Mouse (Mus musculus): ENCODE data around the gene Sh3bp1.

Gene Sh3bp1

DNA sequence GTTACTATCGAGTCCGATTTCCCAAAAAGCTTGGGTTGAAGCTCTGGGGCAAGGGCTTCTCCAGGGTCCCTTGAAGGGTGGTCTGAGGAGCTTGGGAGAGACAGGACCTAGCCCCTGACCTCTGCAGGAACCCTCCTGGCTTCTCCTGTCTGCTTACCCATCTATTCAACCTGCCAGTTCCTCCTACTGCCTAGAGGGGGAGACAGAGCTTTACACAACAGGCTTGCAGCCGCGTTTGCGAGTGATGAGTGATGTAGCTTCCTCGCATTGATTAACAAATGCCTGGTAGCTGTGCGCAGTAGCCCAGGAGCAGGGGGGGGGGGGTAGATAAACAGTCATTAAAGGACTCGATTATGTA lies 16.1 kb downstream of the Sh3bp1 start:
- peak; percentile 77 for DNase-seq (ENCODE audit: low read depth, low spot score)

DNA sequence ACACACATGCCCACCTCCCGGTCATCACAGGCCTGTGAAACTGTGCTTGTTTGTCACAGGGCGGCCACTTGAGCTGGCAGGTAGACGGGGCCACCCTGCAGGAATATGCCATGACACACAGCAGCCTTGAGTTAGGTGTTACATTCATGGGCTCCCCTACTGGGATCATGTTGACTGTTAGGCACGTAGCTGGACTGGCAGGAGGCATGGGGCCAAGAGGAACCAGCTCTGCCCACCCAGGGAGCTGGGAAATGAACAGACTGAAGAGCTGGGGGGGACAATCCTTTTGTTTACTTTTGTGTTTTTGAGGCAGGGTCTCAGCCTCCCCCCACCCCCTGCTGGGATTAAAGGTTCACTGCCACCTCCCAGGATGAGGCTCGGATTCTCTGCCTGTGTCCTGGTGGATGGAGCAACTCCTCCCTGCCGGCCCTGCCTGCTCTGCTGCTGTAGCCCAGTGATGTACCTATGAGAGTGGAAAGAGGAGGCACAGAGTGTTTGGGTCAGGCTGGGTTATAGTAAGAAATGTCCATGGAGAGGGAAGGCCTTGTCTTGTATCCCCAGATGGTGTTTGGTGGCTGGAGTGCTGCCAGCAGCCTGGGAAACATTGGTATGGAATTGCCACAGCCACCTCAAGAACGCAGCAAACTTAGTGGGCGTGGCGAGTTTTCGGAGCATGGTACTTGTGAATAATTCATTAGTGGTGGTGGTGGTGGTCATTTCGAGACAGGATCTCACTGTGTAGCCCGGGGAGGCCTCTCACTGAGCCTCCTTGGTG lies 16.7 kb downstream of the Sh3bp1 start:
- no peak for DNase-seq (ENCODE audit: low read depth, low spot score)

DNA sequence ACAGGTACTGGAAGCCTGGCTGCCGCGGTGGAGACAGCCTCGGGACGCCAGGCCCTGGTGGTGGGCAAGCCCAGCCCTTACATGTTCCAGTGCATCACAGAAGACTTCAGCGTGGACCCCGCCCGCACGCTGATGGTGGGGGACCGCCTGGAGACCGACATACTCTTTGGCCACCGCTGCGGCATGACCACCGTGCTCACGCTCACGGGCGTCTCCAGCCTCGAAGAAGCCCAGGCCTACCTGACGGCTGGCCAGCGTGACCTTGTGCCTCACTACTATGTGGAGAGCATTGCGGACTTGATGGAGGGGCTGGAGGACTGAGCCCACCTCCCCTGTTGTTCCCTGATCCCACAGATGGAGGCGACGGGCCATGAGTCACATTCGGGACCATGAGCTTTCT lies 18.6 kb downstream of the Sh3bp1 start:
- DNase-seq (ENCODE audit: low read depth, low spot score), result no peak

DNA sequence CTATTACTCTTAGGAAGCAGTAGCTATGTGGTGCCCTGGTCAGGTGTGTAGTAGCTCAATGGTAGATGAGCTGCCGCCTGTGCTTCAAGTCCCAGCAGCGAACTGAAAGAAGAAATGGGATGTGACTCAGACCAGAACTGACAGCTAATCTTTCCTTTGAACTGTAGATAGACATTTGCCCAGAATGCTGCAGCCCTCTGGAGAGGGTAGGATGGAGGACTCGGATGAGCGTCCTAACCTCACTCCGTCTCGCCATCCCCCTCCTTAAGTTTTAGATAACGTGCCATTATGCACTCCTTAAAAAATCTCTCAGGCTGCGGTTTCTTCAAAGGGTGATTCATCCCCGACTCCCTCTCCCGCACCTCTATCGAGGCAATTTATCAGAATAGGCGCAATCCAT lies 20.3 kb downstream of the Sh3bp1 start:
- DNase-seq (ENCODE audit: low read depth, low spot score), result no peak

DNA sequence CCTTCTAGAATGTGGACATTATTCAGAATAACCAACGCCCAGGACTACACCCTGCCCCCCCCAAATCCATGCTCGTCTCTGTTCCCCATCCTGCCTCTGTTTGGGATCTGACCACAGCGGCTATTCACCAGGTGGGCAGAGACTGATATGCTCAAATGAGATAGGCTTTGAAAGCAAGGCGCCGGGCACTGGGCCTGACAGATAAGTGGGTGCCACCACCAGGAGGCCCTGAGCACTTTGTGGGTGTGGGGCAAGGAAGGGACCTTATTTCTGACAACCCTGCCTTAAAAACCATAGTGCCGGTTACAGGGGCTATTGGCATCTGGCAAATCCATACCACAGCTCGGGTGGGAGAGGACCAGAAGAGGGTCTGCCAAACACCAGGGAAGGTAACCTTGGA lies 23.1 kb downstream of the Sh3bp1 start:
- DNase-seq (ENCODE audit: low read depth, low spot score), result no peak

DNA sequence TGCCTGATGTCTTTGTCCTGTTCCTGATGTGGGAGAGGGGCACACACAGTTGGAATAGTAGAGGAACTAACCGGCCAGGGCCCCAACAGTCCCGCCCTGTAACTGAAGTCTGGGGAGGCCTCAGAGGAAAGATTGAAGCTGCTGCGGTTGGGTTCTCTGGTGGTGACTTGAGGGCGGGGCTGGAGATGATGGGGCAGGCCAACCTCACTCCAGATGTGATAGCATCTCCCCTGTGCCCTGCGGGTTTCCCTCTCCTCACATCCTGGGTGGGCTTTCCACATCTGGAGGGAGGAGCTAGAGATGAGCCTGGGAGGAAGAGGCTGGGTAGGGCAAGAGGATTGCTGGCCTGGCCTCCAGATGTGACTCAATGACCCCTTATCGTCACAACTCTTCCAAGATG lies 24.0 kb downstream of the Sh3bp1 start:
- no peak for DNase-seq (ENCODE audit: low read depth, low spot score)

DNA sequence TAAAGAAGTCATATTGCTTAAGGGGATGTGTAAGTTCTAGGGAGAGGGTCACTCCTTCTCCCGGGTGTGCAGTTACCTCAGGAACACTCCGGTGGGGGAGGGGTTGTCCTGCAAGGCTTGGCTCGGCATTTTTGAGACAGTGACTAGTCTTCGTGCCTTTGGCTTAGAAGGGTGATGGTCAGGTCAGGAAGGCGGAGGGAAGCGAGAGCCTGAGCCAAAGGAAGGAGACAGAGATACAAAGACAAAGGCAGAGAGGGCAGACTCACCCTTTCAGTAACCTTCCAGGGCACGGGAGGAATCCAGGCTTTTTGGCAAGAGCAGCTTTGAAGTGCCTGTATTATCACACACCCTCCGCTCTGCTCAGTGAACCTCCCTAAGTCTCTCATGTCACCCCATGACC lies 25.6 kb downstream of the Sh3bp1 start:
- DNase-seq (ENCODE audit: low read depth, low spot score), result no peak

DNA sequence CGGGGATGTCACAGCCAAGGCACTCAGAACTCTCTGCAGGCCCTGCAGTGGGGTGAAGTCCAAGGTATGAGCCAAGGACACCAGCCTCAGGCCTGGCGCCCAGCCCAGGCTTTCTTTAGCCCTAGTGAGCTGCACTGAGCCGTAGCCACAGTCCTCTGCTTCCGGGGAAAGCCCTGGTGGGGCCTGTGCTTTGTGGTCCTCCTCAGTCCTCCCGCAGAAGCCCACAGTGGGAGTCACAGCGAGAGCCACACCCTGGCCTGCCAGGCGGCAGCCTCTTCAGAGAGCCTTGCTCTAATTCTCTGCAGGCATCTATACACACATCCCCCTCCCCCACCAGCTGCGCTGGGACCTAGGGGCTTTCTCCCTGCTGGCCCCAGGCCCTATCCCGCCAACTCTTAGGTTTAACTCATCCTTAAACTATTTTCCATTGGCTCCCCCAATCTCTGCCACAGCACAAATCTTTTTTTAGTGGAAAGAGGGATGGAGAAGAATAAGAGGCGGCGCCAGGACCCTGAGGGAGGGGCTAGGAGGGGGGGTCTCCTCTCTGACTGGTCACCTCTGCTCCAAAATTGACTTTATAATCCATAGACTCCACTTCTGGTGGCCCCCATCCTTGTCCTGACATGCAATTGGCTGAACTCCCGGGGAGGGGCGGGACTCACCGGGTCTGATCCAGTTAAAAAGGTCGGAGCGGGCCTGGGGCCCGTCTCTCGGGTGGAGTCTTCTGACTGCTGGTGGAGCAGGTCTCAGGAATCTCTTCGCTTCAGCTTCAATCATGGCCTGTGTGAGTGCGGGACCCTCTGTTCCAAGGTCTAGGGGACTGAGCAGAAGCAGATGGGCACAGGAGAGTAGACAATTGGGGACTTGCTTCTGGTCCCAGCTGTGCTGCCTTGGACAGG lies 26.7 kb downstream of the Sh3bp1 start, which contains the start of gene Lgals1:
Lgals1 (plus strand) TSS at position 705 of the 899 bp plus-strand sequence.
- DNase-seq (ENCODE audit: low read depth, low spot score), result peak; percentile 90

DNA sequence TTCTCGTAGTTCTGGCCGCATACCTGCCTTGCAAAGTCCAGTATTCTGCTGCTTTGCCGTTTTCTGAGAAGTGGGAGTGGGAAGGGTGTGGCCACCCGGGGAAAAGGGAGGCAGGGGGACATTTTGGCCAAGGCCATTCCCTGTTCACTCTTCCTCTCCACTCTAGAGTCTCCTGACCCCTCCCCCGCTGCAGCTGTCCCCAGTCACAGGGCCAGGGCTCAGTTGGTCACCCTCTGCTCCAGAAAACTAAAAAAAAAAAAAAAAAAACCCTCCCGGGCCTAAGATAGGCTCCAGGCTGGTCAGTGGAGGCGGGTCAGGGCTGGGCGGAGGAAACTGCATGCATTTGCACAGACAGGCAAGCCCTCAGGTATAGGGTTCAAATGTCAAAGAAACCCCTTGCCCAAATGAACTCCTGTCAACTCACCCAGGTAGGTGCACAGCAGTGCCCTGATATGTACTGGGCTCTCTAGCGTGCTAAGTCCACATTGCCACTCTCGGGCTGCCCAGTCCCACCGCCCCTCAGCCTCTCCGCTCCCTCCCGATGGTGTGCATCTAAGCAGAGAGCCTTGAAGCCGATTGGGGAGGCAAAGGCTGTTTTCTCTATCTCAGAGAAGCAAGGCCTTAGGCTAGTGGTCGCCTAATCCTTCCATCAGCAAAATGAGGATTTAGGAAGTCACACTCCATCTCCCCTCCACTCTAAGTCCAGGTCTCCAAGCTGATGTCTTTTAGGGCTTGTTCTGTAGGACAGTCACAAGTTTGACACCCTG lies 27.6 kb downstream of the Sh3bp1 start:
- DNase-seq (ENCODE audit: low read depth, low spot score), result no peak

DNA sequence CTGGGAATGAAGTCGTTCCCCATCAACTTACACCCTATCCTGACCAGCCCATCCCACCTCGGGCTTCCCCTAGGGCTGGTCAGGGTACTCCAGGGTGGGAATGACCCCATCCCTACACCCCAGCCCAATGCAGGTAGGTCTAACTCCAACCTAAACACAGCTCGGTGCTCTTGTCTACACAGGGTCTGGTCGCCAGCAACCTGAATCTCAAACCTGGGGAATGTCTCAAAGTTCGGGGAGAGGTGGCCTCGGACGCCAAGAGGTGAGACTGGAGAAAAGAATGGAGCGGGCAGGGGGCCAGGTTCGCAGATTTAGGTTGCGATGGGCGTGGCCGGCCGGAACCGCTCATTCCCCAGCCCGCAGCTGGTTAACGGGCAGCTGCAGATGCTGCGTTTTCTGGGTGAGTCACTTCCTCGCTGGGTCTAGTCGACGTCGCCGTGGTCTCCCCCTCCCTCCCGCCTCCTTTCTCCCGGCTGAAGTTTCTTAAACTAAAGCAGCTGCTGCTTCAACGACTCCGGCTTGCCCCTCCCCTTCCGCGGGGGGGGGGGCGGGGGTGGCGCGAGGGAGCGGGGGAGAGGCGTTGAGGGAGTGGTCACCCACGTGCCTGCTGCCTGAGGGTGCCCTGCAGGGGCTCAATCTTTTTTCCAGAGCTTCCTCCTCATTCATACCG lies 28.4 kb downstream of the Sh3bp1 start:
- peak; percentile 93 for DNase-seq (ENCODE audit: low read depth, low spot score)

DNA sequence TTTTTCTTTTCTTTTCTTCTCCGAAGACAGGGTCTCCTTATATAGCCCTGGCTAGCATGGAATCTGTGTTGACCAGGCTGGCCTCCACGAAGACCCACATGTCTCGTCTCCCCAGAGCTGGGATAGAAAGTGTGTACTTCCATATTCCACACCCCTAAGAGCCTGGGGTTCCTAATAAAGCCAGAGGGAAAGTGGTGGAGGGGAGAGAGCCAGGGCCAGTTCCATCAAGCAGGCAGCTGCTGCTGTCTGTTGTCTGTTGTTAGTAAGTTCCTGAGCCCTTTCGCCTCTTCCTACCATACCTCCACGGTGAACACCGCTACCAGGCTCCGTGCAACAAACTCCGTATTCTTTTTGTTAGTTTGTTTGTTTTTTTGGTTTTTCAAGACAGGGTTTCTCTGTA lies 29.0 kb downstream of the Sh3bp1 start:
- no peak for DNase-seq (ENCODE audit: low read depth, low spot score)

DNA sequence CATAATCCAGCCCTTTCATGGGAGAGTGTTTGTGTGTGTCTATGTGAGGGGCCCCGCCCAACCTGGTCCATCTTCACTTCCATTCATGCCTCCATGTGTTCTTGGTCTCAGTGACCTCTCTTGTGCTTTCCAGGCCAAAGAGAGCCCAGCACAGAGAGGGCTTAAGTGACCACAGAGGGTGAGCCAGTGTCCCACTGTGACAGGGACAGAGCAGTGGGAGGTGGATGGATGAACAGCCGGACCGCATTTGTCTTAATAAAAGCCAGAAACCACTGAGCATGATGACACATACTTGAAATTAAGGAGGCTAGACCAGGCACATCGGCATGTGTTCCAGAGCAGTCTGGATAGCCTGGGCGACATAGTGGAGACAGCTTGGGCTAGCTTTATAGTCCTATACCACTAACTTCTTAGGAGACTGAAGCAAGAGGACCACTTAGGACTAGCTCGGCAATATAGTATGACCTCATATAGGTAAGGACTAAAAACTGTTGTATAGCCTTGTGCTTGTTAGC lies 30.7 kb downstream of the Sh3bp1 start:
- DNase-seq (ENCODE audit: low read depth, low spot score), result no peak

DNA sequence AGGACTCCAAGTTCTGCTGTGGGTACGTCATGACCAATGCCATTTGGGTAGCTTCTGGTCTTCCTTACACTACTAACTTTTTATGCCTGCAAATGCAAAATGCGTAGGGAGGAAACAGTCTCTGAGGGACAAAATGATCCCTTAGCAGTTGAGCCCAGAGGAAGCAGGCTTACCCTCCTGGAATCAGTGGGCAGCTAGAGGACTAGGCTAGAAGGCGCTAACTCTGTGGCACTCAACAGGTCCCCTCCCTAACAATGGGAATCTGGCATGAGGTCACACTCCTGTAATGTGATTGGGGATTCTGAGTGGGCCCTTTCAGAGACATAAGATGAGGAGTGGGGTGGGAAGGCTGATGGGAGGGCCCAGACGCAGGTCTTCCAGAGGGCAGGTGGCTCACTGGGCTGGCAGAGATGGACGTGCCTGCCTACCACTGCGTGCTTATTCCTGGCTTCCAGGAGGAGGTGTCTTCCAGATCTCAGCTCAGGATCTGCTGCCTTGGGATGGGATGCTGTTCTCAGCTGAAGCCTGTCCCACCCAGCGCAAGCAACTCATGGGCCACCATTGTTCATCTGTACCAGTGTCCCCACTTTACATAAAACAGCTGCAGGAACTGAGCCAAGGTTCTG lies 31.3 kb downstream of the Sh3bp1 start:
- DNase-seq (ENCODE audit: low read depth, low spot score), result no peak

DNA sequence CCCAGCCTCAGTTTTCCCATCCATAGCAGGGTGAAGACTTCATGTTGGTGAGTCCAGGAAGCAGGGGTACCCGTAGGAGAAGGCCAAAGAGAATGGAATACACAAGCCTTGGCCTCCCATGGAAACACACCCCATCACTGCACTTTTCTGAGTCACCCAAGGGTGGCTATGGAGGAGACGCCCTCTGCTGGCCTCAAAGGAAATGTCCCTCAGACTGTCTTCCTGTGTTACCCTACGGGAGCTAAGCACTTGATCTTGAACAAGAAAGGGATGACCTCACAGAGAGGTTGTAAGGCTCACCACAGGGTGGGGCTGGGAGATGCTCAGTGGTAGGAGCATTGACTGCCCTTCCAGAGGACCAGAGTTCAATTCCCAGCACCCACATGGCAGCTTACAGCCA lies 32.0 kb downstream of the Sh3bp1 start:
- DNase-seq (ENCODE audit: low read depth, low spot score), result no peak

DNA sequence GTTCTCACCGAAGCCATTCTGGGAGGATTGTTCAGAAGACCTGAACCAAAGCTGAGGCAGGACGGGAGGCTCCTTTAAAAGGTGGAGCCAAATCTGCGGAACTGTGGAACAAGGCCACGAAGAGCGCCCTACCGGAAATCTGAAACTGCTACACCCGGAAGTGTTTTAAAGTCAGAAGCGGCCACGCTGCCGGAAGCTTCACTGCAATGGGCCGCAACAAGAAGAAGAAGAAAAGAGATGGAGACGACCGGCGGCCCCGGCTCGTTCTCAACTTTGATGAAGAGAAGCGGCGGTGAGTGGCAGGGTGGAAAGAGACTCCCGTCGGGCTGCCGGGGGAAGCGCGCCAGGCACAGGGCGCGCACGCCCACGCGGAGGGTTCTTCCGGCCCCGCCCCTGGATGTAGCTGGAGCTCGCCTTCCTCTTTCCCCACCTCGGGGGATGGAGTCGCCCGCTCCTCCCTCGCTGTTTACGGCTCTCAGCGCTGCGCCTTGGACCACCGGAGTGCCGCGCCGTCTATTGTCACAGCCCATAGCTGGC lies 35.3 kb downstream of the Sh3bp1 start, which contains the start of gene Nol12:
Nol12 (plus strand) TSS at position 150 of the 537 bp plus-strand sequence.
- peak; percentile 93 for DNase-seq (ENCODE audit: low read depth, low spot score)

DNA sequence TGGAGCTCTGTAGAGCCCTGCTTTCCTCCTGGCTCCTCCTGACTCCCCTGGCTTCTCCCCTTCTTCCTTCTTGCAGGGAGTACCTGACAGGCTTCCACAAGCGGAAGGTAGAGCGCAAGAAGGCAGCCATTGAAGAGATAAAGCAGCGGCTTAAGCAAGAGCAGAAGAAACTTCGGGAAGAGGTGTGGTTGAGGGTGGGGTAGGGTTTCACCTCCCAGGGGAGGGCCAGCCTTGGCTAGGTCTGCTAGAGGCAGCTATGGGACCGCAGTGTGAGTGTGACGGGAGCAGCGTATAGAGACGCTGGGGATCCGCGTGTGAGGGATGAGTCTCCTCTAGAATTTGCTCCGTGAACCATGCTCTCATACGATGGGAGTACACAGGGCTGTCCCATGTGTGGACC lies 36.8 kb downstream of the Sh3bp1 start:
- DNase-seq (ENCODE audit: low read depth, low spot score), result no peak

DNA sequence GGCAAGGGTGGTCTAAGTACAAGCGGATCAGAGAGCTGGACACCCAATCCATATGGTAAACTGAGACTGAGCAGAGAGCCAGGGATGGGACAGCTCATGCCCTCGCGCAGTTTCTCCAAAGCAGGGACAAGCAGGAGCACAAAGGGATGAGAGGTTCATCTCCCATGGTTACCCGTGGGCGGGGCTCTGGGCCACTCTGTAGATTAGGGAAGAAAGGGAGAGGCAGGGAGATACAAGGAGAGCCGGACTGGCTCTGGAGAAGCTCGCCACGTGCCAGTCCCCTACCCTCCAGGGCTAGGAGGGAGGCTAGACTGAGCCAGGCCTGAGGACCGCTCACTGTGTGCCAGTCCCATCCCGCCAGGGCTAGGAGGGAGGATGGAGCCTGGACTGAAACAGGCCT lies 37.7 kb downstream of the Sh3bp1 start:
- DNase-seq (ENCODE audit: low read depth, low spot score), result no peak

DNA sequence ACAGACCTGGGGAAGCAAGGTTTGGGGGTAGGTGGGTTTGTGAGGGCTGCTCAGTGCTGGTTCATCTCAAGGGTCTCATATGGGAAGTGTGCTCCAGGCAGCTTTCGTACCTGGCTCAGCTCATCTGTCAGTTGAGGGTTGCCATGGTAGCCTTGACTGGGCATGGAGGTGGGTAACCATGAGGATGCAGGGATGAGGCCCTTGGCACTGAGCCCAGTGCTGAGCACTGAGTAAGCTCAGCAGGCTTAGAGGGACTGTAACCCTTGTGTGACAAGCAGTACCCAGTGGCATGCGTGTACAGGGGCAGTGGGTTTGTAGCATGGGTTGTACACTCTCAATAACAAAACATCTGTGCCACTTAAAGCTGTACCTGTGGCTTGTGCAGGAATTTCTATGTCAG lies 38.4 kb downstream of the Sh3bp1 start:
- DNase-seq (ENCODE audit: low read depth, low spot score), result no peak

DNA sequence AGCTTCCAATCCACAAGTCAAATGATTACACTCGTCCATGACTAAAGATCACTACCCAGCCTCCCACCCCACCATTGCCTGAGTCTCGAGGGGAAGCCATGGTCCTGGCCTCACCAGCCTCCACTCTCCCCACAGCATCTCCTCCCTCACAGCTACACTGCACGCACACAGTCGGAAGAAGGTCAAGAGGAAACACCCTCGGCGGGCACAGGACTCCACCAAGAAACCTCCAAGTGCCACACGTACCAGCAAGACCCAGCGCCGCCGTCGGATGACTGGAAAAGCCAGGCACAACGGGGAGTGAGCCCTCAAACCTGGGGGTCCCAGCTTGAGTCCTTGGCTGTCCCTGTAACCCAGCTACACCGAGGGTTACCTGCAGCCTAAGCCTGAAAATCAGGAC lies 40.8 kb downstream of the Sh3bp1 start:
- DNase-seq (ENCODE audit: low read depth, low spot score), result no peak

DNA sequence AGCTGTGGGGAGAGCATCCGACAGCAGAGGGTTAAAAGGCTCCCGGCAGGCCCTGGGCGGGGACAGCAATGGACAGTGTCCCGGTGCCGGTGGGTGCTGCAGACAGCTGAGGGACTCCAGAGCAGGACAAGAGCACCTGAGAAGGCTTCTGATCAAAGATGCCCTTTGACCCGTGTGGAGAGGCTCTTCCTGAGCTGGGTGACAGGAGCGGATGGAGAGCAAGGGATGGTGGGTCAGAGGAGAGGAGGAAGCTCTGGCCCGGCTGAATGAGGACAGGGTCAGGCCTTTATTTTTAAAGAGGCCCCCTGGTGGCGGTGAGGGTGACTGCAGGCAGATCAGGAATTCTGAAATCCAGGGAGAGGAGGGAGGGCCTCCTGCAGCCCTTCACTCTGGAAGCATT lies 43.1 kb downstream of the Sh3bp1 start:
- DNase-seq (ENCODE audit: low read depth, low spot score), result peak; percentile 80

DNA sequence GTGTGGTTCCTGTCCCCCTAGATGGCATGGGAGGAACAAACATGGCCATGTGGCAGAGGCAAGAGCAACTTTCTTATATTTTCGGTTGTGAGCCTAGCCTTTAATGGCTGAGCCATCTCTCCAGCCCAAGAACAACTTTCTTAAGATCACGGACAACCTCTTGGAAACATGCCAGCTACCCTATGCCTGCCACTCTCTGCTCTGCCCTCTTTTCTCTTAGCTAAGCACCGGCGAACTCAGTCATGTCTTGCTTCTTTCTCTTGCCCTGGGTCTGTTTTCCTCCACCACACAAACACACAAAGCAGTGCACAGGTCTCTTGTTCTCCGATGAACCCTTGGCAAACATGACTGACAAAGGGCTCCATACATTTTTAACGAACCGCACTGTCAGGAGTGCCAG lies 46.7 kb downstream of the Sh3bp1 start:
- no peak for DNase-seq (ENCODE audit: low read depth, low spot score)

Data from forelimb bud, embryonic 11.5 days (tissue).